Mouse (Mus musculus): ENCODE results near the gene Hmgn2.
"Not testable (repeated sequence)": the region's sequence is repeated elsewhere in the genome, so short reads cannot be mapped to it uniquely, and the experiment has no call there.

Gene Hmgn2

DNA sequence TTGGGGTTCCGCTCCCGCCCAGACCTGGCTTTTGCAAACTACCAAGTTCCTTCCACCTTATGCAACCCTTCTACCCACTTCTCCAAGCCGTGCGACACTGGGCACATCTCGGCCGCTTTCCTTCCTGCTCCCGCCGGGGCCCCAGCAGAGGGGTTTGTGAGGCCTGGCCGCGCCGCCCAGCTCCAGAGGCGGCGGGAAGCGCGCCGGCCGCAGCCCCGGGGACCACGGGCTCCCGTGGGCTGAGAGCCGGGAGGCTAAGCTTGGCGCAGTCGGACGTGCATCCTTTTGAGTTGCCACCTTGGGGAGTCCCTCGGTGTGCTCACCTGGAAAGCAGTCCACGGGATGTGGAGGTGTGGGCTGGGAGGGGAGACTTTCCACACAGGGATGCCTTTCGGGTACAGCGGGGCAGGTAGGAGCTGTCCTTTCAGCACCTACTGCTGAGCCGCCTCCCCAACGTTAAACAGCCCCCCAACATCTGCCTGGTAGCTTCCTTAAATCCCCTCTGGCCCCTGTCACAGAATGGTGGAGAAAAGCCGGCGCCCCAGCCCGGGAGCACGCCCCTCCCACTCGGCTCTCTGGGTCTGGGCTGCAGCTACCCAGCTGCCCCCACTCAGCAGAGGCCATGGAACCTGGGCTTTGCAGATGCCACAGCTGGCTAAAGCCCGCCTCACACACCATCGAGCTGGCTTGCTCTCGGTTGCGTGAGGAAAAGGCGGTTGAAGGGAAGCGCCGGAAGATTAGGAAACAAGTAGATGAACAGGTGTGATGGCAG lies at the start of gene Hmgn2:
Gene Hmgn2 (minus strand): TSS at position 501 of the 772 bp plus-strand sequence.
- peak; percentile 55 for ATAC-seq (ENCODE audit: low TSS enrichment)

- ATAC-seq (ENCODE audit: low TSS enrichment): no peak
Measured at GRCm38 (mm10) chr4:134017201-134017865, 48.9 kb upstream of the Hmgn2 start.

GRCm38 (mm10) chr4:134016767-134017166 lies 48.3 kb upstream of the Hmgn2 start:
- ATAC-seq (ENCODE audit: low TSS enrichment): no peak

GRCm38 (mm10) chr4:134016208-134016607 lies 47.8 kb upstream of the Hmgn2 start:
- no peak for ATAC-seq (ENCODE audit: low TSS enrichment)

DNA sequence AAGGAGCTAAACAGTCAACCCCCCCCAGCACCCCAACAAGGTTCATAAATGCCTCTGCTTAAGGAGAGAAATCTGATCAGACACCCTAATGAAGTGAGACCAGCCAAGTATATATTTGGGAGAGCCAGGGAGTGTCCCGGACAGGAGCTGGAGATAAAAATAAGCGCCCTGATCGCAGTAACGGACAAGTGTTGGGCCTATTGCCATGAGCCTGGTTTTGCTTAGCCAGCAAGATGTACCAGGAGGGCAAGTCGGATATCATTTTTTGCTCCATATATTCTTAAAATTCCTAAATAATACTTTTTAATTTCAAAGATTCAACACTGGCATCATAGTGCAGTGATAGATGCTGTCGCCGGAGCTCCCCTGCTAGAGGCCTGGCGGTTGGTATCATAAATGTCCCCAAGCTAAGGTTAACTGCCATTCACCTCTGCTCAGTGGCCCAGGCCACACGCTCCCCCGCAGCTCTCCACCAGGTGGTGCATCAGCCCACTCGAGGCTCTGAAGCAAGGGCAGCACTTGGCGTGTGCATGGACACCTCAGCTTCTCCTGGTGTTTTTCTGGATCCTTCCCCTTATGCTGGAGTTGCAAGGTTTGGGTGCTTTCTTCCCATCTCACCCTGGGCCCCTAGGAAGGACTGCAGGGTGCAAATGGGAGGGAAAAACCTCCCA lies 44.5 kb upstream of the Hmgn2 start:
- ATAC-seq (ENCODE audit: low TSS enrichment): no peak

DNA sequence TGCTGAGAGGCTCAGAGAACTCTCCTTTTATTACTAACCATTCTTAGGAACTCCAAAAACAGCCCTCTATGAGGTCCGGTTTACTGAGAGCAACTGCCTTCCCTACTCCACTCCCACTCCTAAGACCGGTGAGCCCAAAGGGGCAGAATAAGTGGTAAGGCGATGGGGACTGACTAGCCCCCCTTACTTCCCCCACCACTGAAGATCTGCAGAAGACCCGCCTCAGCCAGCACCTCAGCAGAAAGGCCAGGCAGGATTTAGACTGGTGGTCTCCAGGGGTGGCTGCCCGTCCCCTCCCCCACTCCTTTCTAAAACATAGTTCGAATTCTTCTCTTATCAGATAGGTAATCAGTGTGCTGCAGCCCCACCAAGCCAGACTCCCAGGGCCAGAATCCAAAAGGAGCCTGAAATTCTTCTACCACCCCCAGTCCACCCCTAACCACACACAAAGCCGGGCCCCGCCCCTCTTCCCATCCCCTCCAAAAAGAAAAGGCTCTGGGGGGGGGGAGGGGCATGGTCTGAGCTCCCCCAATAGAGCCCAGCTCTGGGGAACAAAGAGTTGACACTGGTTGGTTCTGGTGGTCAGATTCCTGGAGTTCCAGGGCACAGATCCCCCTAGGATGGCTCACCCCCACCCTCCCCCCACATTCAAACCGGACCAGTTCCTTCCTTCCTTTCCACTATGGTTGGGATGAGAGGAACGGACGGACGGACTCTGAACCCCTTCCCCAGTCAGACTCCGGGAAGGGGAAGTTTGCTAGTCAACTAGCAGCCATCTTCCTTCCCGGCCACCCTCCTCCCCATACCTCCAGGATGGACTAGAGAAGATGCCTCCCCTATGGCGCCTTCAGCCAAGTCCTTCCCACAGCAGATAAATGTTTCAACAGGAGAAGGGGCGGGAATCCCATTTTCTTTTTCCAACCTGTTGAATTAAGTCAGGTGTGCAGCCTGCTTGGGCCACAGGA lies 43.3 kb upstream of the Hmgn2 start:
- no peak for ATAC-seq (ENCODE audit: low TSS enrichment)

DNA sequence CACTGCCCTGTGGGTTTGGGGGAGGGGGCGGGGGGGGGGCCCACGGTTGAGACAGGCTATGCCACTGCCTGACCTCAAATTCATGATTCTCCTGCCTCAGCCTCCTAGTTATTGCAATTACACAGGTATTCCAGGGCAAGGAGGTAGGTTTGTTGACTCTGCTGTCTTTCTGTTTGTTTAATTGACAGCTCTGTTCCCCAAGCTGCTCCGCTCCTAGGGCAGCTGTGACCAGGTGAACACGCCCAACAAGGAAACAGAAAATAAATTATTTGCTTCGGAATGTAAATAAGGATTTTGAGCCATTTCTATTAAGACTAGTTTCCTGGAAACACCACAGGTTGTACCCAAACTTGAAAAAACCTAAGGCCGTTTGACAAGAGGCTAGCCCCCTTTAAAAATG lies 41.3 kb upstream of the Hmgn2 start:
- ATAC-seq (ENCODE audit: low TSS enrichment): no peak

- ATAC-seq (ENCODE audit: low TSS enrichment): no peak
Measured at GRCm38 (mm10) chr4:134006845-134007244, 38.4 kb upstream of the Hmgn2 start.

- no peak for ATAC-seq (ENCODE audit: low TSS enrichment)
Measured at GRCm38 (mm10) chr4:134005581-134006358, 37.3 kb upstream of the Hmgn2 start.

- ATAC-seq (ENCODE audit: low TSS enrichment): no peak
Measured at GRCm38 (mm10) chr4:134002903-134003302, 34.5 kb upstream of the Hmgn2 start.

GRCm38 (mm10) chr4:134002246-134002645 lies 33.8 kb upstream of the Hmgn2 start:
- ATAC-seq (ENCODE audit: low TSS enrichment): no peak

- ATAC-seq (ENCODE audit: low TSS enrichment): no peak
Measured at GRCm38 (mm10) chr4:134001710-134002109, 33.3 kb upstream of the Hmgn2 start.

- ATAC-seq (ENCODE audit: low TSS enrichment): peak; percentile 100
Measured at GRCm38 (mm10) chr4:134000466-134001438, 32.3 kb upstream of the Hmgn2 start, which contains the start of gene Dhdds. Gene Dhdds (minus strand): TSS chr4:134000918.

DNA sequence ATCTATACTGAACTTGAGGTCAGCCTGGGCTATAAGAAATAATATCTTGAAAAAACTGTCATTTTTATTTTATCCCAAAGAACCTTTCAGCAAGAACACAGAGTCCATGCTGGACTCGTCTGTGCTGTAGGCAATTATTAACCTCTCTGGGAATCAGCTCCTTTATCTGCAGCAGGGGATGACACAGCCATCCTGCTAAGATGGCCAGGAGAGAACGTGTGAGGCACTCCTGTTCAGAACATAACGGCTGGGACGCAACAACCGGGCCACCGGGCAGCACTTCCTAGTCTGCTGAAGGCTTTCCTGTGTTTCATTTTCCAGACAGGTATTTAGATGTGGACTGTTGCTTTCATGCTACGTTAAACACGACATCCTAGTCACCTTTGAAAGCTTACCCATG lies 26.2 kb upstream of the Hmgn2 start:
- ATAC-seq (ENCODE audit: low TSS enrichment): no peak

- ATAC-seq (ENCODE audit: low TSS enrichment): no peak
Measured at GRCm38 (mm10) chr4:133991087-133991660, 22.7 kb upstream of the Hmgn2 start.

- ATAC-seq (ENCODE audit: low TSS enrichment): no peak
Measured at GRCm38 (mm10) chr4:133990035-133990434, 21.6 kb upstream of the Hmgn2 start.

DNA sequence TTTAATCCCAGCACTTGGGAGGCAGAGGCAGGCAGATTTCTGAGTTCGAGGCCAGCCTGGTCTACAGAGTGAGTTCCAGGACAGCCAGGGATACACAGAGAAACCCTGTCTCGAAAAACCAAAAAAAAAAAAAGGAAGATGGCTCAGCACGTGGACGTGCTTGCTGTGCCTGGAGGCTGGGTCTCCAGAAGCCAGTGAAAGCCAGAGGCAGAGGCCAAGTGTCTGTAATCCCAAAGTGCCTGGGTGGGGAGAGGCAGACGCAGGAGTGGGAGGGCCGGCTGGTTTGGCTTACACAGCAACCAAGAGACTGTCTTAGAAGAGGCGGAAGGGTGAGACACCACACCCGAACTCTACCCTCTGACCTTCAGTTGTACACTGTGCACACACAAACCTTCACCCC lies 19.8 kb upstream of the Hmgn2 start:
- ATAC-seq (ENCODE audit: low TSS enrichment): not testable (repeated sequence)

DNA sequence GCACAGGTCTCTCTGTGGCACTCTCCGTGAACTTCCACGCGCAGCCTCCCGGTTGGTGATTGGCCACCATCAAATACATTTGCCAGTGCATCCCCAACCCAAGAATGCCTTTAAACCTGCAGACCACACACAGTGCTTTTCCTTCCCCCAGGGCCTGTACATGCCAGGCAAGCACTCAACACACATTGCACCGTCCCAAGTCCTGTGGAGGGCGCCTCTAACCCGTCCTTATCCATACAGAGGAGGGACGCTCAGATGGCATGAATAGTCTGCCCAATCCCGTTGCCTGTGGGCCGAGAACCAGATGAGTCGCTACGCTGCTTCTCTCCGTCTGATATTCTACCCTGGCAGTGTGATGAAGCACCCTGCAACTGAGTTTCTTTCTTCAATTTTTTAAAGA lies 14.5 kb upstream of the Hmgn2 start:
- ATAC-seq (ENCODE audit: low TSS enrichment): no peak

GRCm38 (mm10) chr4:133980496-133980895 lies 12.0 kb upstream of the Hmgn2 start:
- ATAC-seq (ENCODE audit: low TSS enrichment): no peak
